Mouse (Mus musculus): ENCODE measurements at regions not wholly inside any gene's neighbourhood (a gene's known extent, or its start where the extent isn't known, plus 50 kb on each side); places are given as distances from the start of the nearest gene placed in this dataset.

DNA sequence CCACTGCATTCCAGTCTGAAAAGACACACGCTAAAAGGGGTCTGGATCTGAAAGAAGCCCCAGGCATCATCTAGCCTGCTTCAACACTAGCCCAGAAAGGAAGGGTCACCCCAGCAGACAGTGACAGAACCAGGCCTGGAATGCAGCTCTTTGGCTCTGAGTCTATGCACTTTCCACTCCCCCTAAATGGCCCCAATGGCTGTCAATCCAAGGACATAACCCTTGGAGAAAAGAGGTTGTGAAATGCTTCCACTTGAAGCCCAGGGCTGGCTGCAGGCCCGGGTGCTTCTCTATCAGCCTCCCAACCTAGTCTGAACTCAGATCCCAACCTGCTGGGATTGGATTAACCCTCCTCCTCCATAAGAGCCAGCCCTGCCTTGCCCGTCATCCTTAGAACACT, 194.6 kb upstream of the Bcl6 start:
- DNase-seq (ENCODE audit: low read depth, low spot score): no peak

DNA sequence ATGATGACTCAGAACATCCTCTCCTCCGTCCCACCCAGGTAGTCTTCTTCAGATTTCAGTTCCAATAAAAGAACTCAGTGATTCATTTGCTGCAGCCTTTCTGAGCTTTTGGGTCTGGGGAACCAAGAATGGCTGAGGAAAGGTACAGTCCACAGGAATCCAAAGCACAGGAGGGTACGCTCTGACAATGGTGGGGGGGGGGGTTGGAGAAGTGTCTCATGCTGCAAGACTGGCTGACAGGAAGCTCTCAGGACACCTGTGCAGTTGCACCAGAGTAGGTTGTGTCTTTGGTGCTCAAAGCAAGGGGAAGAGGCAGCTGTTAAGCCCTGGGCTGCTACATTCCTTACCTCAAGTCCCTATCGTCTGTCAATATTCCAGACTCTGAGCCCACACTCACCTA, 192.7 kb upstream of the Bcl6 start:
- no peak for DNase-seq (ENCODE audit: low read depth, low spot score)

DNA sequence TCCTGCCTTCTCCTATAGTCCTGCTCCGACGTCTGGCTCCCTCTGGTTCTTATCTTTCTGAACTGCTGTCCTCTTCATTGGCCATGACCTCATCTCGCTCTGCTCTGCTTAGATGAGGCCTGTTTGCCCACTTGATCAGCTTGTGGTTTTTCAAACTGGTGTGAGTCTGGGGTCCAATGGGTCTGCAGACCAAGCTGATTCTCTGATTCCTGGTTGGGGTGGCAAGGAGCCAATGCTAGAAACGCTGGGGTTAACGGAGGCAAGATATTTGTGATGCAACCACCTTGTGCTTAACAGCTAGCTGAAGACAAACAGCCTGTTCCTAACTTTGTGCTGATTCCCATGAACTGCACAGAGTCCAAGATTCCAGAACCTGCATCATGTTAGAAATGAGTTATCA, 192.0 kb upstream of the Bcl6 start:
- DNase-seq (ENCODE audit: low read depth, low spot score): no peak

DNA sequence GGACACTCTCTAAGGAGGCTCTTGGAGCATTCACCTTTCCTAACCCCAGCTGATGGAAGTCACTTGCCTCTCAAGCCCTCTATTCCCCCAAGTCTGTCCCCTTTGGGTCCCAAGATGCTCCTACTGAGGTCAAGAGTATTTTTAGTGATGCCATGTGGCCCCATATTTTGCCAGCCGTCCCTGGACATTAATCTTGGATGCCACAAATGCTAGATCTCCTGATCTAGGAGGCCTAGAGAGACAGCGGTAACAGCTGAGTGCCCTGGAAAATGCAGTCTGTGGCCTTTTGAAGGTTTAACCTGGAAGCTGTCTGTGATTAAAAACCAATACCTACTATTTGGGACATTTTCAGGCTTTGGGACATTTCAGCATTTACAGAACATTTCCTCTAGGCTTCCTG, 188.9 kb upstream of the Bcl6 start:
- no peak for DNase-seq (ENCODE audit: low read depth, low spot score)

DNA sequence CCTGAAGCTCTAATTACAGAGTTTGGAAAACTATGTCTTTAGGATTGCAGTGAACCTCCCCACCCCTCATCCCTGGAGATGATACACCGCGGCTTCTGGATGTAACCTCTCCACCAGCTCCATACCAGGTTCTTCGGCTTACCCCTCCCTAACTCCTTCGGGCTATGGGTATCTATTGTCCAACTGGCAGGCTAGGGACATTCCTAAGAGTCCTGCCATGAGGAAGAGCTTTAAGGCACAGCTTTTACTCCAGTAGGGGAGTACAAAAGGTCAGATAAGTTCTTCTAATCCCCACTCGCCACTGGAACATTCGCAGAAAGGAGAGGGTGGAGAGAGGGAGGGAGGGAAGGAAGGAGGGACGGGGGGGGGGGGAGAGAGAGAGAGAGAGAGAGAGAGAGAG, 188.5 kb upstream of the Bcl6 start:
- DNase-seq (ENCODE audit: low read depth, low spot score): no peak

DNA sequence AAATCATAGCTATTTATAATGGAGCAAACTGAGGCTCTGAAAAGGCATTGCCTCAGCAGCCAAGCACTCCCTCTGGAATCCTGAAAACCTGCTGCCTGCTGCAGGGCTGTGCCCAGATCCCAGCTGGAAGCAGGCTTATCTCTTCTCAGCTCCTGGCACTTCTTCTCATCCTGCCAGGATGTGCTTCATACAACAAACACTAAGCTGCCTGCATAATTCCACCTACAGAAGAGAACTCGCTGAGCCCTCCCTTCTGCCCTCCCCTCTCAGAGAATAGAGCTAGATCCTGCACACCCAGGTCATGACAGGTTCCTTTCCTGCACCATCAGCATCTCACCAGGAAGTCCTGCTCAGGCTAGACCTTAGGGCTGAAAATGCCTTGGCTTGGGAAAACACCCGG, 187.4 kb upstream of the Bcl6 start:
- DNase-seq (ENCODE audit: low read depth, low spot score): peak; percentile 35

DNA sequence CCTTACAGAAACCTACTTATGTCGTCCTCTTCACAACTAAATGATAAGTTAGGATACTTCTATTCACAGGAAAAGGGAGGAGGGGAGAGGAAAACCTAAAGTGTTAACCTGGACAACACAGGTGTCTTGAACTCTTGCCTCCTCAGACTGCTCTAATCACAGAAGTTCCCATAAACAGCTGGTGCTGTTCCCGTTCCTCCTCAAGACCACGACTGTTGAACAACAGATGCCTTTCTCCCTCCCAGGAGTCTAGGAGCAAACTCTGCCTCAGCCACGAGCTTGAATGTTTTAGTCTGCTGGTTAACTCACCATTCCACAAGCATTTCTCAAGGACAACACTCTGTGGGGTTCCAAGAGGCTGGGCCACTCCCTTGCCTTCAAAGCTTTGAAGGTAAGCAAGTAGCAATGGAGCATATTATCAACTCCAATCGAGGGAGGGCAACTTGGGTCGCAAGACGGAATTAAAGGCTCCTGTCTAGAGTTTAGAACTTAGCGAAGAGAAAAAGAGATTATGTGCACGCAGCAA, 186.6 kb upstream of the Bcl6 start:
- DNase-seq (ENCODE audit: low read depth, low spot score): peak; percentile 92

DNA sequence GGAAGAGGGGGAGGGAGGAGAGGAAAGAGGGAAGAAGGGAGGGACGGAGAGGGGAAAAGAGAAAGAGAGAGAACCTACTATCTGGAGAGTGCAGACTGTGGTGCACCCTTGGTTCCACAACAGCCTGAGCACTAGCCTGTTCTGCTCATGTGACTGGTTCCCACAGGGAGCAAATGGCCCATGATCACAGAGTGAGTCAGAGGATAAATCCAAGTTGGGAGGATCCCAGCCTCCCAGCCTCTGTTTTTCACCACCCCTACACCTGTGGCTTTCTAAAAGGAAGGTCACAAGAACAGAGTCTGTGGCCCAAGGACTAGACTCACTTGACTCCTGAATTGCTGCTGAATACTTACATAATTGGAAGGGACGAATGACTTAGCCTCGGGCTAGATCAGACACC, 185.9 kb upstream of the Bcl6 start:
- peak; percentile 63 for DNase-seq (ENCODE audit: low read depth, low spot score)

DNA sequence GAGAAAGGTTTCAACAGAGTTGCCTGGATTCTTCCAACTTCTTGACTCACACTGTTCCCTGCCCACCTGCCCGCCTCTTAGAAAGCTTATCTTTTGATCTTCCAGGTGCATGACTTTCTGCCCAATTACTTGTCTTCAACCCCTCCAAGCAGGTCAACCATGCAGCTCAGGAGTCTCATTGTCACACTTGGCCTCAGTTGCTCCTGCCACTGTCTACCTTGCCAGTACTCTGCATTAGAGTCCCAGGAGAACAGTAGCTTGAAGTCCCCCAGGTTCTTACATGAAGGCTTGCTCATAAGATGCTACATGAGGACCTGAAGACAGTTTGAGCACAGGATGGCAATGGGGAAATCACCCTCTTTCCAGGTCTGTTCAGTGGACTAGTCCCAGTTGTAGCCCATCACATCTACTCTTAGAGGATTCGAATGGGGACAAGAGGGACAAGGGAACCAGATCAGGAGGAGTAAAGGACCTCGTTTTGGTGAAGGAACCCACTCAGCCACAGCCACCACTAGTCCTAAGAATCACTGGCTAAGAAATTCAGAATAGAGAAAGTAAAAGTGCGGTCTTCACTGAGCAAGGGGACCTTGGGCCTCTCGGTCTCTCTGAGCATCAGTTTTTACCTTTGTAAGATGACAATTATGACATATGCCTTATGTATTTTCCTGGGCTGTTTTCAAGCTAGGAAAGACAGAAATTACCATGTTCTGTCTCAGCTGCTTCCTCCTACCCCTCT, 185.3 kb upstream of the Bcl6 start:
- DNase-seq (ENCODE audit: low read depth, low spot score): no peak

DNA sequence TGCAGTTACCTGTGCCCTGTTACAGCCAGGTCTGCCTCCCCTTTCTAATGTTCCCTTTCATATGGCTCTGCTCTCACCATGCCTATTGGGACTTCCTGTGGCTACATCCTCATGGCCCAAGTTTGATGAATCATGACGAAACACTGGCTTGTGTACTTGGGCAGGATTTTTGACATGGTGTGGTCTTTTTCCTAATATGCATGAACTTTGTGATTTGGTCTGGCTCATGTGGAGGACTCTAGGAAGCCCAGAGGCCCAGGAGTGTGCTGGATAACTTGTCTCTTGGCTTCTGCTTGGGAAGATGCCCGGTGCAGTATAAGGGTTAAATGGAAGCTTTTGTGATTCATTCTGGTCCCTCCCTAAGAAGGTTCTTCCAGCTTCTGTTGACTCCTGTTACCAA, 184.0 kb upstream of the Bcl6 start:
- no peak for DNase-seq (ENCODE audit: low read depth, low spot score)

DNA sequence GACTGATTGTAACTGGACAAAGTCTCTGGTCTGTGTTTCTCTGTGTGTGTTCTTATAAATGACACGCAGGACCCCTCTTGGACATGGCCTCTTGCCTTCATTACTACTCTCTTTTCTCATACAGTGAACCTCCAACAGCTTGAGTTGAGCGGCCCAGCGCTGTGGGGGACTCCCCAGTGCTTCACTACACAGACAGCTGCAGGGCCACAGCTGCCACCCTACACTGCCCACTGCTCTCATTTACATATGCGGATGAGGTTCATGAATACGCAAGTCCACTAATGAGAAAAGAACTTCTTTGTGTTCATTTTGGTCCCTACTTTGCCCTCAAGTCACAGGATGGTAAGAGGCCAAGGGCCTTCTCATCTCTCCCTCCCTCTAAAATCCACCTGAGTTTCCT, 183.4 kb upstream of the Bcl6 start:
- no peak for DNase-seq (ENCODE audit: low read depth, low spot score)

DNA sequence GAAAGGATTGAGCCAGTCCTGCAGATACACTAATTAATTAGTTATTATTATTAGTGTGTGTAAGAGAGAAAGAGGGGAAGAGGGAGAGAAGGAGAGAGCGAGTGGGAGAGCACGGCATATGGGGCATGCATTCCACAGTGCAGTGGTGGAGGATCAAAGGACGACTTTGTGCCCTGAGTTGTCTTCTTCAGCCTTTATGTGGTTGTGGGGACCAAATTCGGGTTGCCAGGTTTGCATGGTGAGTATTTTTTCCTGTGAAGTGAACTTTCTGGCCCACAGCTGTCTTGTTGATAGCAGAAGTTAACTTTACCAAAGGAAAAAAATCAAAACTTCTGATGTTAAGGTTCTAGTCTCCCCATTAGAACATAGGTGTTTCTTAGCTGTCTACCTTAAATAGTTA, 182.5 kb upstream of the Bcl6 start:
- no peak for DNase-seq (ENCODE audit: low read depth, low spot score)

DNA sequence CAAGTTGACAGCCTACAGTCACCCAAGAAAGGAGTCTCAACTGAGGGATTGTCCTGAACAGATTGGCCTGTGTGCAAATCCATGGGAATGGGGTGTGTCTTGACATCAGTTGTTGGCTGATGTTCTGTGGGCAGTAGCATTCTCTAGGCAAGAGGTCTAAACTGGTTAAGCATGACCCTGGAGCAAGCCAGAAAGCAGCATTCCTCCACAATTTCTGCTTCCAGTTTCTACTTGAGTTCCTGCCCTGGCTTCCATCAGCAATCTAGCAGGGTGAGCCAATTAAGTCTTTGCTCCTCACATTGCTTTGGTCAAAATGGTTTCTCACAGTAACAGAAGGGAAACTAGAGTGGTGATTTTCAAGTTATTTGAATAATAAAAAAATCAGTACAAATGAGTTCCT, 177.8 kb upstream of the Bcl6 start:
- no peak for DNase-seq (ENCODE audit: low read depth, low spot score)

DNA sequence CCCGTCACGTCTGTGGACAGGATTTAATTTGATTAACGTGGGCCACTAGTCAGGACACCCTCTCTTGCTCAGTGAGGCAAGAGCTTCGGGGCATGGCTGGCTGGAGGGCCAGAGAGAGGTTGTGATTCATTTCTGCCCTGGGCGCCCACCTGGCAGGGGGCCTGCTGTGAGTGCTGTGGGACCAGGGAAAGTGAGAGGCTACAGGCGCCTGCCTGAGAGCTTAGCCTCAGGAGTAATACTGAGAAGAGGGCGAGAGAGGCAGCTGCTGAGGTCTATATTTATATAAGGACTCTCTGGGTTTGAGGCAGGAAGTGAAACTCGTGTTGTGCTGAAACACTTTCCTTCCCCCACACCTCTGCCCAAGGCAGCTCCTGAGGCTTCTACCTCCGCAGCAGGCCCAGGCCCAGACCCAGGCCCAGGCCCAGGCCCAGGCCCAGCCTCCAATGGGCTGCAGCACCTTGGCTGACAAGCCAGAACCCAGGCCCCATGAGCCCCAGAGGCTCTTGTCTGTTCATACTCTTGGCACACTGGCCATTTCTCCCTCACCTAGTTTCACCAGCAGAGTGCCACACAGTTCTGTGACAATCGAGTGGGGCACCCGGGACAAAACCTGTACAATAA, 176.9 kb upstream of the Bcl6 start:
- no peak for DNase-seq (ENCODE audit: low read depth, low spot score)

DNA sequence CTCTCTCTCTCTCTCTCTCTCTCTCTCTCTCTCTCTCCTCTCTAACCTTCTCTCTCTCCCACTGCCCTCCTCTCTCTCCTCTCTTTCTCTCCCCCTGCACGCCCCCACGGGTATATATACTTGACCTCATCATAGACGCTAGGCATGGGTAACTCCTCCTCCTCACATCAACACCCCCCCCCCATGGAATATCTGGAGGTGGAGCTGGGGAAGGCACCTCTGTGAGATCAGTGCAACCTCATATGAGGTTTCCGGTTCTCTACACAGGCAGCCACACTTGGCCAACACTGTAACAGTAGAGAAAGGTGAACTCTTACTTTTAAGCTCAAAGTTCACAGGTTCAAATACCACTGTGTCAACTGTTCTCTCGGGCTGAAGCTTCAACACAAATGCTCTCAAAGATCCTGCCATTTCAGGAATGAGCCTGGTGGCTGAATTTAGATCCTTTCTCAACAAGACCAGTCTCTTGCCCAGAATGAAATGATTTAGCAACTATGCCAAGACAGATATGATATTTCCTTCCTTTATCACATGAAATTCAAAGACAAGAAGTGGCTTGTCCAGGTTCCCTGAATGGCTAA, 172.1 kb upstream of the Bcl6 start:
- DNase-seq (ENCODE audit: low read depth, low spot score): no peak

DNA sequence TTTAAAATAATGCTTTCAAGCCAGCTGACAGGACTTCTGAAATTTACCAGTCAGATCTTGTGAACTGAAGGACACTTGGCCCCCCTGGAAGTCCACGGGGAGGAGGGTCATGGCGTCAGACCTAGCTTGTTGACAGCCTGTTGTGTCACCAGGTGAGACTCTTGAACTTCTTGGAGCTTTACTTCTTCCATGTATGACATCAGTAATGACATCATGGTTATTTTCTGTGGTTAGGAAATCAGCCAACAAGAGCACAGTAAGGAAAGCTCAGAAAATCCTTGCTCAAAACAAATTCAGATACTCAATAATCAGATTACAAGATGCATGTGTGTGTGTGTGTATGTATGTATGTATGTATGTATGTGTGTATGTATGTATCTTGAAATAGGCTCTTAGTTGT, 170.7 kb upstream of the Bcl6 start:
- no peak for DNase-seq (ENCODE audit: low read depth, low spot score)

DNA sequence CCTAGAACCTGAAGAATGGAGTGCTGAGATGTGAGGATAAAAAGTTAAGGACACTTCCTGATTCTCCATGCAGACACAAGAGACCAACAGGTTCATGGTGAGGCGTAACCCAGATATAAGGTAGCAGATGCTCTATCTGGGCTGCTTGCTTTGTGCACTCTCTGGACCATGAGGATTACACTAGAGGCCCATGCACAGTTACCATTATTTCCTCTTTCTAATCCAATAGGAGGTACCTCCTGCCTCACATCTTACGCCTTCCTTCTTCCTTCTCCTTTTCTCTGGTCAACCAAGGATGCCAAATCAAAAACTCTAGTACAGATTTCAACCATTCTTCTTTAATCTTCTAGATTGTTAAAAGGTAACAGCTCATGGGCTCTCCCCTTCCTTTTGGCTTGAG, 169.1 kb upstream of the Bcl6 start:
- DNase-seq (ENCODE audit: low read depth, low spot score): no peak

DNA sequence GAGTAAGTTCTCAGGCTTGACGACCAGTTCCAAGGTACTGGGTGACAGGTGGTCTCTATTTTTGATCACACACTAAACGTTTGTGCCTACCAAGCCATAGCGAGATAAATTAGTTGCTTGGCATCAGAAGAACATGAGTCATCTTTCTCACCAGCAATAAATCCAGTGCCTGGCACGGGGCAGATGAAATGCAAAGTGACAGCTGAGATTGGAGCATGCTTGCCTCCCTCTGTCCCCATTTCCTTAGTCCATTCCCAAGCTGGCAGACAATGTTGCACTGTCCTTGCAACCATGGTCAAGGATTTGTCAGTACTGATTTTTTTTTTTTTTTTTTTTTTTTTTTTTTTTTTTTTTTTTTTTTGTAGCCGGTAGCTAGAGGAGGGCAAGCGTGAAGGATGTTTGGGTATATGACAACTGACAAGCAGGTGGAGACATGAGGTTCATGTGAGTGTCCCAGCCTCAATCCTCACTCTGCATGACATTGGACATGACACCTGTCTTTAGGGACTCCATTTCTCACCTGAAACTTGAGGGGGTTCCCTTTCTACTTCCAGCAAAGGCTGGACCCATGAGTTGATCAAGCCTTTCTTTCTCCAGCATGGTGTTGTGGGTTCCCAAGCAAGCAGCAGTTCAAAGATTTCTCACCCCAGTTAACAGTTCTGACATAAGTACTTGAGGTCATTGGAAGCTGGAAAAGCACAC, 168.2 kb upstream of the Bcl6 start:
- DNase-seq (ENCODE audit: low read depth, low spot score): no peak

DNA sequence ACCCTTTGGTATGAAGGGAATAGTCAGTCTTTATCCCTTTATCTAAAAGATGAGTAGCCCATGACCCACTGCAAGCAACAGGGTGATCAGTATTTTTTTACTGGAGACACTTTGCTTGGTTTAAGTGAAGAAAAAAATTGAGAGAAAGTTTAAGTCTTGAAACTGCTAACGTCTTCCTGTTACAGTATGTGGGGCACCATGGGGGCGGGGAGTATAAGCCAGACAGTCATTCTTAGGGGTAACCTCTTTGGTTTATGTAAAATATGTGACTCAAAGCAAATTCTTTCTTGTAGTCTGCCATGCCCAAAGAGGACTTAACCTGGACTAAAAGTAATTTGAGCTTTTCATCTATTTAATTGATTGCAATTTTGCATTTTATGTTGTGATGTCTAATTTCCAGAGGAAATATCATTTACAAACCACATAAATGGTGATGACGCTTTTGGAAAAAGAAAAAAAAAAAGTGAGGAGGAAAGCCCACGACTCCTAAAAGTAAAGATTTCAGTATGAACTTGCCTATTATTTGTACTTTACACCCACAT, 166.2 kb upstream of the Bcl6 start:
- DNase-seq (ENCODE audit: low read depth, low spot score): no peak

DNA sequence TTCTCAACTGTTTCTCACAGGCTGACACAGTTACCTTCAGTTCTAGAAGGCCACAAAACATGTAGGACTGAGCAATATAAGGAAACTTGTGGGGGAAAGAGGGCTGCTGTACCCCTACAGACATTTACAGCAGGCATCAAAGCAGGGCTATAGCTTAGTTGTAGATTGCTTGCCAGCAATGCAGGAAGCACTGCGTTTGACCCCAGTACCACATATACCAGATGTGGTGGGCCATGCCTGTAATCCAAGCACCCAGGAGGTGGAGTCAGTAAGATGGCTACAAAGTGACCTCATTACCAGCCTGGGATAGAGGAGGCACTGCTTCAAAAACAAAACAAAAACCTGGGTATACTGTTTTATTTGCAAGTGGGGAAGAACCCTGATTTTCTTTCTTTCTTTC, 165.3 kb upstream of the Bcl6 start:
- no peak for DNase-seq (ENCODE audit: low read depth, low spot score)

DNA sequence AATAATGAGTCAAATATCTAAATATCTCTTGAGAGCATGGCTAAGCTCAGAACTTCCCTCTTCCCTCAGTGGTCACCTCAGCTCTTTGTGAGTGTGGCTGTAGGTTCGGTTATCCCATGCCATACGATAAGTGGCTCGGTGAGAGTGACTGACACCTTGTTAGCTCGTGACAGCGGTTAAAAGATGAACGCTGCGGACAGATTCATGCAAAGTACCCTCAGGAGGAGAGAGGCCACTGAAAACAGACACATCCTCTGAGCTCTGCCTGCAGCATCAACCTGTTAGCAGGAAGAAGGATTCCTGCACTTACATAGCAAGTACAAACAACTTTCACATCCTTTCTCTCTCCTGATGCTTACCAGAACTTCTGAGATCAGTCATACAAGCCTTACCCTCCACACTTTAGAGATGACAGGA, 163.2 kb upstream of the Bcl6 start:
- DNase-seq (ENCODE audit: low read depth, low spot score): no peak

DNA sequence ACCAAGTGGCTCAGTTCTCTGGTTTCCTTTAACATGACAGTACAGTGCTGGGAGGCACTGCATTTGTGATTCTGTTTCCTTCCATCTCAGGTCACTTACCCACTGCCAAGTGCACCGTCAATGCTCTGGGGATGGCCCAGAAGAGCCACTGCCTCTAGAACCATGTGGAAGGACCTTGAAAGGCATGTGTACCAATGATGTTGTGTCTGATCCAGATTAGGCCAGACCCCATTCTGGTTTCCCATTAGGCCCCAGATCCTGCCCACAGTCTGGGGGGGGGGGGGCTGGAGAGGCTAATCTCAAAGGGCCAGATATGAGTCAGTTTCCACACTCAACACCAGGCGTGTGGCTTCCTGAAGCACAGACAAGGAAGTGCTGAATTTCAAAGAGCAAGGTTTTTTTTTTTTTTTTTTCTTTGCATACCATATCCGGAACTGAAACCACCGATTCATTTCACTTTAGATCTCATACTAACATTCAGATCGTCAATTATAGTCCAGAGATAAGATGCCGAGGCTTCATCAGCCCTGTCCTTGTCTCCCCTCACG, 162.6 kb upstream of the Bcl6 start:
- DNase-seq (ENCODE audit: low read depth, low spot score): no peak
